Mouse (Mus musculus): ENCODE results near the gene Emsy.

DNA sequence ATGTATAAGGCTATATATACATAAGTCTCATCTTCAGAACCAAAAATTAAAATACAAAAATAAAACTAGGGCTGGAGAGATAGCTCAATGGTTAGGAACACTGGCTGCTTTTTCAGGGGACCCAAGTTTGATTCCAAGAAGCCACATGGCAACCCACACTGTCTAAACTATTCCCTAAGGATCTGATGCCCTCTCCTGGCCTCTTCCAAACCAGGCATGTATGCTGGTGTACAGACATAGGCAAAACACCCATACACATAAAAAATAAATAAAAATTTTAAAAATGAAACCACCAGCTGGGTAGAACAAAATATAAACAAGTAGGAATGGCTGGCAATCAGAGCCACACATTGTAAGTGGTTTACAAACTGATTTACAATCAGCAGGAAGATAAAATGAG, 48.1 kb downstream of the Emsy start:
- TF ChIP-seq CTCF (conservative IDR thresholded peaks at IDR 0.05; ENCODE audit: insufficient read depth, insufficient read length, low read depth, low read length) (no peak), POLR2A (IDR thresholded peaks at IDR 0.05; ENCODE audit: low read depth, low read length) (no peak)

All from kidney, adult 2 months (tissue).